Mouse (Mus musculus) ES-Bruce4 (cell line): ENCODE measurements around the gene Glg1.

Source experiments
- CTCF ChIP-seq: IDR thresholded peaks from one replicate; pipeline ENCODE4 v1.8.1; 2011; ENCODE audit warnings: low read depth, low read length
- EP300 ChIP-seq: IDR thresholded peaks from 2 replicates; pipeline ENCODE4 v1.6.1; 2011; ENCODE audit warnings: low read depth, low read length; ENCODE audit not compliant: insufficient read depth

- TF ChIP-seq EP300 (no peak), CTCF (no peak)
These were observed 41.0 kb upstream of the Glg1 start, which contains the start of gene Rfwd3 for GRCm38 (mm10) chr8:111299821-111300568.
